Mouse (Mus musculus): ENCODE data around the gene Clasp1. TPM values are rescaled to one million over a fixed set of nuclear protein-coding genes. Genes with fewer than 3 reads are reported as not detected.
A peak's percentile ranks its signal among the peaks of the same experiment; 100 is the strongest.

Gene Clasp1
- total and polyA plus RNA-seq, 2 experiments from 2014 or later = 63.2 to 126 TPM

GRCm38 (mm10) chr1:118479246-118479645, 90.4 kb downstream of the Clasp1 start:
- DNase-seq (ENCODE audit: low spot score) (no peak), ATAC-seq (no peak)
- Histone ChIP-seq H3K27ac (no peak overlapping the region), H3K36me3 (ENCODE audit: insufficient read depth, low read length) (no peaks in the 10 kb centered on the region), H3K4me1 (ENCODE audit: insufficient read depth, low read length) (no peaks in the 10 kb centered on the region), H3K27me3 (ENCODE audit: insufficient read depth, low read length) (no peaks in the 10 kb centered on the region), H3K4me2 (ENCODE audit: low read depth, low read length) (no peak overlapping the region), H3K4me3 (ENCODE audit: low read length) (no peak overlapping the region), H3K9ac (replicated peaks; ENCODE audit: low read length) (no peak overlapping the region), H3K9me3 (ENCODE audit: low read length) (no peaks in the 10 kb centered on the region)
- WGBS = 84% methylated on average over 4 of the region's 4 CpGs
- no peak for TF ChIP-seq CTCF (IDR thresholded peaks at IDR 0.05; ENCODE audit: low read depth)

- H3K27ac ChIP-seq = no peak overlapping the region
- 70% methylated on average over 8 of the region's 8 CpGs for WGBS
- DNase-seq (ENCODE audit: low spot score) = no peak
Observed at GRCm38 (mm10) chr1:118480484-118481364, 91.9 kb downstream of the Clasp1 start.

DNA sequence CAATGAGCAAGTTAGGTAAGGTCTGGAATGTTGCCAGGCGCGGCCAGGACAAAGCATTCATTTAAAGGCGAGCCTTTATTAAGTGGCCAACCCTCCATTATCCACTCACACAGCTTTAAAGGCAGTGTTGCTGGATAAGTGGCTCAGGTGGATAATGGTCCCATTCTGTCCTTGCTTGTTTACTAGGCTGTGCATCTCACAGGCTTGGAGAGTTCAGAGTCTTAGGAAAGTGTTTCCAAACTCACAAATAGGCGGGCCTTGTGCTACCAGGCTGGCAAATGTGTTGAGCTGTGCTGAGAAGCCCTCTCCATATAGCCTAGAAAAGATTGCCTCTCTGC, 92.5 kb downstream of the Clasp1 start:
- DNase-seq (ENCODE audit: low spot score) (no peak), ATAC-seq (no peak)
- Histone ChIP-seq H3K4me3 (ENCODE audit: low read length) (no peak overlapping the region), H3K36me3 (ENCODE audit: insufficient read depth, low read length) (no peaks in the 10 kb centered on the region), H3K9me3 (ENCODE audit: low read length) (no peaks in the 10 kb centered on the region), H3K27ac (peak overlapping the region; percentile 26; the same call in 1 of the 2 replicates), H3K27me3 (ENCODE audit: insufficient read depth, low read length) (no peaks in the 10 kb centered on the region), H3K4me2 (ENCODE audit: low read depth, low read length) (no peak overlapping the region), H3K9ac (replicated peaks; ENCODE audit: low read length) (no peak overlapping the region), H3K4me1 (ENCODE audit: insufficient read depth, low read length) (no peaks in the 10 kb centered on the region)
- TF ChIP-seq CTCF (IDR thresholded peaks at IDR 0.05; ENCODE audit: low read depth) = no peak
- 54% methylated on average over 4 of the region's 4 CpGs for WGBS

More at GRCm38 (mm10) chr1:118480484-118481364, 91.9 kb downstream of the Clasp1 start:
- no peaks in the 10 kb centered on the region for H3K36me3 ChIP-seq (ENCODE audit: insufficient read depth, low read length)
- H3K9ac ChIP-seq (replicated peaks; ENCODE audit: low read length) = no peak overlapping the region
- H3K4me1 ChIP-seq (ENCODE audit: insufficient read depth, low read length) = no peaks in the 10 kb centered on the region
- no peak overlapping the region for H3K4me3 ChIP-seq (ENCODE audit: low read length)
- no peak for ATAC-seq
- no peaks in the 10 kb centered on the region for H3K9me3 ChIP-seq (ENCODE audit: low read length)
- H3K4me2 ChIP-seq (ENCODE audit: low read depth, low read length) = no peak overlapping the region
- no peak for TF ChIP-seq CTCF (IDR thresholded peaks at IDR 0.05; ENCODE audit: low read depth)
- no peaks in the 10 kb centered on the region for H3K27me3 ChIP-seq (ENCODE audit: insufficient read depth, low read length)

GRCm38 (mm10) chr1:118481703-118482102, 92.8 kb downstream of the Clasp1 start:
- Histone ChIP-seq H3K4me3 (ENCODE audit: low read length) (no peak overlapping the region), H3K27me3 (ENCODE audit: insufficient read depth, low read length) (no peaks in the 10 kb centered on the region), H3K36me3 (ENCODE audit: insufficient read depth, low read length) (no peaks in the 10 kb centered on the region), H3K27ac (peak overlapping the region; percentile 26; the same call in 1 of the 2 replicates), H3K4me1 (ENCODE audit: insufficient read depth, low read length) (no peaks in the 10 kb centered on the region), H3K9me3 (ENCODE audit: low read length) (no peaks in the 10 kb centered on the region), H3K9ac (replicated peaks; ENCODE audit: low read length) (no peak overlapping the region), H3K4me2 (ENCODE audit: low read depth, low read length) (no peak overlapping the region)
- 75% methylated on average over 6 of the region's 6 CpGs for WGBS
- ATAC-seq (no peak), DNase-seq (ENCODE audit: low spot score) (no peak)
- no peak for TF ChIP-seq CTCF (IDR thresholded peaks at IDR 0.05; ENCODE audit: low read depth)

GRCm38 (mm10) chr1:118482285-118483019, 93.6 kb downstream of the Clasp1 start:
- ATAC-seq = no peak
- 80% methylated on average over 8 of the region's 8 CpGs for WGBS

GRCm38 (mm10) chr1:118483504-118484096, 94.7 kb downstream of the Clasp1 start:
- H3K27ac ChIP-seq = no peak overlapping the region
- no peaks in the 10 kb centered on the region for H3K9me3 ChIP-seq (ENCODE audit: low read length)
- DNase-seq (ENCODE audit: low spot score) = no peak
- H3K4me2 ChIP-seq (ENCODE audit: low read depth, low read length) = no peak overlapping the region
- WGBS = 80% methylated on average over 6 of the region's 6 CpGs
- no peak for ATAC-seq
- H3K9ac ChIP-seq (replicated peaks; ENCODE audit: low read length) = no peak overlapping the region
- H3K27me3 ChIP-seq (ENCODE audit: insufficient read depth, low read length) = no peaks in the 10 kb centered on the region
- no peaks in the 10 kb centered on the region for H3K4me1 ChIP-seq (ENCODE audit: insufficient read depth, low read length)
- TF ChIP-seq CTCF (IDR thresholded peaks at IDR 0.05; ENCODE audit: low read depth) = no peak
- no peaks in the 10 kb centered on the region for H3K36me3 ChIP-seq (ENCODE audit: insufficient read depth, low read length)
- no peak overlapping the region for H3K4me3 ChIP-seq (ENCODE audit: low read length)

More at GRCm38 (mm10) chr1:118482285-118483019, 93.6 kb downstream of the Clasp1 start:
- H3K36me3 ChIP-seq (ENCODE audit: insufficient read depth, low read length) = no peaks in the 10 kb centered on the region
- no peaks in the 10 kb centered on the region for H3K9me3 ChIP-seq (ENCODE audit: low read length)
- H3K4me3 ChIP-seq (ENCODE audit: low read length) = no peak overlapping the region
- H3K27ac ChIP-seq = 0 out of 2 replicates have a peak overlapping the region, but pooled peaks have one; percentile 26
- no peak for DNase-seq (ENCODE audit: low spot score)
- H3K9ac ChIP-seq (replicated peaks; ENCODE audit: low read length) = no peak overlapping the region
- TF ChIP-seq CTCF (IDR thresholded peaks at IDR 0.05; ENCODE audit: low read depth) = no peak
- no peak overlapping the region for H3K4me2 ChIP-seq (ENCODE audit: low read depth, low read length)
- H3K27me3 ChIP-seq (ENCODE audit: insufficient read depth, low read length) = no peaks in the 10 kb centered on the region
- H3K4me1 ChIP-seq (ENCODE audit: insufficient read depth, low read length) = no peaks in the 10 kb centered on the region
